Mouse (Mus musculus) lung, adult 2 months (tissue): ENCODE measurements around the gene Tmem258.

Experiments
- CTCF ChIP-seq: fragments of 200-500 bp; IDR thresholded peaks from 2 replicates; pipeline ENCODE4 v1.5.1; 2011; ENCODE audit warnings: mild to moderate bottlenecking, low read length, control low read depth; ENCODE audit not compliant: insufficient read depth
- POLR2A ChIP-seq: fragments of 200-500 bp; IDR thresholded peaks from 2 replicates; pipeline ENCODE4 v1.6.1; 2011; ENCODE audit warnings: low read depth, mild to moderate bottlenecking, control low read depth, low read length, borderline replicate concordance; ENCODE audit errors: extremely low read depth

DNA sequence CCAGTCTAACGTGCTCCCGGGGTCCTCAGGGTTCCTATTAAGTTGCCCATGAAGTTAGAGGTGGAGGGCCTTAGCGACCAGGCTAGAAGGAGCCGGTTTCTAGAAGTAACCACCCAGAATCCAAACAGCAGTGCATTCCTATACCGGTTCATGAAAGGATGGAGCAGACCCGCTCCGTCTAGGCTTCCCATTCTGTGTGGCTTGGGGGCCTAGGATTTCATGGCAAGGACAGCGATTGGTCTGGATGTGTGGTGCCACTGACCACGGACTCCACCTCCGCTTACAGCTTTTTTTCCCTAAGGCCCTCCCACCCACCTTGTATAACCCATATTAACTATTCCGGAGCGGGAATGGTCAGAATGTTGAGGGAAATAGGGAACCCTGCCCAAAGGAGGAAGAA is 19.7 kb upstream of the Tmem258 start:
- TF ChIP-seq POLR2A (peak; percentile 82; the same call in 1 of the 2 replicates), CTCF (no peak)
